Mouse (Mus musculus) Patski (cell line): Measurements from ENCODE around the gene Oxt. TPM values are rescaled to one million over a fixed set of nuclear protein-coding genes. Genes with fewer than 3 reads are reported as not detected.

ENCODE experiments used
- ATAC-seq: fragments of 100-300 bp; one replicate; pipeline ENCODE4 v1.8.0; 2021
- CTCF ChIA-PET: fragments of 350-600 bp; sonication (Branson Sonifier 250); formaldehyde crosslinking; loops from one replicate; lab custom pipeline; 2022; ENCODE audit warnings: inconsistent platforms; lab: Charles Lee
- POLR2A ChIA-PET: fragments of 350-600 bp; sonication (Branson Sonifier 250); formaldehyde crosslinking; loops from one replicate; lab custom pipeline; 2022; ENCODE audit warnings: antibody characterized with exemption, inconsistent platforms; lab: Charles Lee
- DNase-seq: peaks from one replicate; pipeline ENCODE4 v3.0.0-alpha.2; 2011; ENCODE audit warnings: low read depth, low spot score
- H3K27me3 ChIP-seq: fragments of 371-371 bp; one replicate; pipeline ENCODE4 v1.5.1; 2021
- CTCF ChIP-seq: fragments of 100-300 bp; IDR thresholded peaks from one replicate; pipeline ENCODE4 v1.5.1; 2021
- in situ Hi-C: fragments of 300-500 bp; cut with MboI; formaldehyde crosslinking; loops from 3 replicates; pipeline ENCODE4 v1.11.1; 2018; ENCODE audit warnings: low pct_unique_long_range_greater_than_20kb, mixed read lengths
- polyA plus RNA-seq: library from polyadenylated mRNA; unstranded; gene quantifications from one replicate; pipeline ENCODE4 v1.2.3, GENCODE M21; 2021

Oxt gene
- polyA plus RNA-seq, 1 experiment from 2014 or later, result not detected

- in situ Hi-C loops, result no loop called here
- ChIA-PET CTCF (no interaction called here), POLR2A (no interaction called here)
- ATAC-seq (no peak), DNase-seq (no peak)
- H3K27me3 ChIP-seq, result no peaks in the 10 kb centered on the region
- TF ChIP-seq CTCF, result no peak
These were observed 1.7 kb downstream of the Oxt start for GRCm38 (mm10) chr2:130577632-130578031.

DNA sequence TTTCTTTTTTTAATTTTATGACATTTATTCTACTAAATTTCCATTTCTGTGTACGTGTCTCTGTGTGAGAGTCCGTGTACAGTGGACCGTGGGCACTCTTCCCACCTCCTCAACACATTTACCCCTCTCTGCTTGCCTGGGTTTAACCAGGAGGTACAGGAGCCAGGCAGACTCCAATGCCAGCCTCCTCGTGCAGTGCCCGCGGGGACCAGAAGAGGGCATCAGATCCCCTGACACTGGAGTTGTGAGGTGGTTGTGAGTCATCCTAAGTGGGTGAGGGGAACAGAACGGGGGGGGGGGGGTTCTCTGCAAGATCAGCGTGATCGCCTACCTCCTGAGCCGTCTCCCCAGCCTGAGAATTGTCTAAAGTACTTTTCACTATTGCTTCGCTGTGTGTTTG, 2.2 kb downstream of the Oxt start:
- no peak for DNase-seq
- H3K27me3 ChIP-seq, result no peaks in the 10 kb centered on the region
- in situ Hi-C loops, result no loop called here
- no peak for TF ChIP-seq CTCF
- CTCF ChIA-PET, result no interaction called here
- POLR2A ChIA-PET, result no interaction called here
- no peak for ATAC-seq

DNA sequence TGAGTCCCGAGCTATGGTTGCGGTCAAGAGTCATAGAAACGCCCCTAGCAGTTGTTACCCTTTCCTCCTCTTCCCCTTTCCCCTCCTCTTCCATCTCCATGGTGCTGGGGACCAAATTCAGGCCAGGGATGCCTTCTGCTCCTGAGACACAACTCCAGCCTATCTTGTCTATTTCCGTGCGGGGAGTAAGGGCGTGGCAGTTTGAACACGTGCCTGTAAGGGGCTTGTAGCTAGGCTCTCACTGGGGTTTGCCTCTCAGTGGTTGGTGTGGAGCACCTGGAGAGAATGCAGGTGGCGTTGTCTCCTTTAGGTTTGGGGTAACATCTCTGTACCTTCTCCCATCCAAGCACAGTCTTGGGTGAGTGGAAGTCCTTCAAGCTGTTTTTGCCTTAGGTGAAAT, 3.8 kb downstream of the Oxt start:
- no peaks in the 10 kb centered on the region for H3K27me3 ChIP-seq
- no peak for TF ChIP-seq CTCF
- ChIA-PET CTCF (interaction anchor here (0.8 kb wide), 1 partner anchor 17 kb away, joined by 3 read pairs; the partner anchor contains the start of gene Mrps26), POLR2A (no interaction called here)
- ATAC-seq, result no peak
- in situ Hi-C loops, result no loop called here
- DNase-seq, result no peak

- CTCF ChIA-PET, result no interaction called here
- in situ Hi-C loops, result no loop called here
- no peak for TF ChIP-seq CTCF
- no peaks in the 10 kb centered on the region for H3K27me3 ChIP-seq
- POLR2A ChIA-PET, result no interaction called here
- no peak for ATAC-seq
- DNase-seq, result no peak
These were observed 5.2 kb downstream of the Oxt start for GRCm38 (mm10) chr2:130581201-130581600.

GRCm38 (mm10) chr2:130582552-130582951, 6.6 kb downstream of the Oxt start, which contains the start of gene Avp:
Gene Avp, minus strand, starts transcription at chr2:130582554.
- H3K27me3 ChIP-seq, result no peaks in the 10 kb centered on the region
- ATAC-seq (no peak), DNase-seq (no peak)
- ChIA-PET CTCF (no interaction called here), POLR2A (no interaction called here)
- no peak for TF ChIP-seq CTCF
- in situ Hi-C loops, result no loop called here

- in situ Hi-C loops, result no loop called here
- DNase-seq, result no peak
- H3K27me3 ChIP-seq, result no peaks in the 10 kb centered on the region
- CTCF ChIA-PET, result interaction anchor here (0.9 to 1.4 kb wide), 2 partner anchors 13 to 23 kb away, joined by 3 read pairs; no protein-coding TSS in a partner anchor
- no peak for TF ChIP-seq CTCF
- no peak for ATAC-seq
- POLR2A ChIA-PET, result no interaction called here
These were observed 8.1 kb downstream of the Oxt start for GRCm38 (mm10) chr2:130583902-130584560.

GRCm38 (mm10) chr2:130586016-130586415, 10.0 kb downstream of the Oxt start:
- TF ChIP-seq CTCF, result no peak
- ATAC-seq (no peak), DNase-seq (no peak)
- ChIA-PET CTCF (no interaction called here), POLR2A (no interaction called here)
- H3K27me3 ChIP-seq, result no peaks in the 10 kb centered on the region
- in situ Hi-C loops, result no loop called here

GRCm38 (mm10) chr2:130588373-130588772, 12.4 kb downstream of the Oxt start:
- ATAC-seq (no peak), DNase-seq (no peak)
- CTCF ChIA-PET, result interaction anchor here (1.2 kb wide), 1 partner anchor 9 kb away, joined by 3 read pairs; no protein-coding TSS in a partner anchor
- in situ Hi-C loops, result no loop called here
- TF ChIP-seq CTCF, result no peak
- no peaks in the 10 kb centered on the region for H3K27me3 ChIP-seq
- POLR2A ChIA-PET, result no interaction called here

- no peaks in the 10 kb centered on the region for H3K27me3 ChIP-seq
- DNase-seq, result no peak
- no peak for TF ChIP-seq CTCF
- in situ Hi-C loops, result no loop called here
- POLR2A ChIA-PET, result no interaction called here
- CTCF ChIA-PET, result interaction anchor here (1.2 kb wide), 1 partner anchor 8 kb away, joined by 3 read pairs; no protein-coding TSS in a partner anchor
- no peak for ATAC-seq
These were observed 13.2 kb downstream of the Oxt start for GRCm38 (mm10) chr2:130589157-130589556.

- no peak for TF ChIP-seq CTCF
- CTCF ChIA-PET, result no interaction called here
- no peak for DNase-seq
- ATAC-seq, result no peak
- in situ Hi-C loops, result no loop called here
- no peaks in the 10 kb centered on the region for H3K27me3 ChIP-seq
- POLR2A ChIA-PET, result interaction anchor here (1.6 kb wide), 1 partner anchor 16 kb away, joined by 3 read pairs; no protein-coding TSS in a partner anchor
These were observed 13.8 kb downstream of the Oxt start for GRCm38 (mm10) chr2:130589761-130590160.

DNA sequence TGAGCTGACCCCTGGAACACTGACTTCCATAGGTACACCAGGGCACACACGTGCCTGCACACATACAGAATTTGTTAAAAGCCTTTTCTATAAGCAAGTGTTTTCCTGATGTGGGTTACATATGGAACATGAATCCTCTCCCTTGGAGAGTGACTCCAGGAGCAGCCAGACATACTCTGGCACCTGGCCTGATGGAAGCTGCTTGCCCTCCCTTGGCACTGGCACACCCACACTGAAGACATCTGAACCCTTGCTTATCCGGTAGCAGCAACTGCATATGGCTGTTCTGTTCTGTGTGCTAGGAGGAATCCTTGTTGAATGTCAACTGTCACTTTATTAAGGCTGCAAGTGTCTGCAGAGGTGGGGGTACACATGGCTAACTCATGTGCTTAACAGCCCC, 15.0 kb downstream of the Oxt start:
- ChIA-PET CTCF (no interaction called here), POLR2A (interaction anchor here (0.6 to 1.6 kb wide), 3 partner anchors 15 to 132 kb away, joined by 3 to 5 read pairs (median 4); no protein-coding TSS in a partner anchor)
- no peak for TF ChIP-seq CTCF
- DNase-seq (no peak), ATAC-seq (no peak)
- in situ Hi-C loops, result no loop called here
- no peaks in the 10 kb centered on the region for H3K27me3 ChIP-seq
